Mouse (Mus musculus): ENCODE data around the gene Sept1. TPM values are rescaled to one million over a fixed set of nuclear protein-coding genes. Genes with fewer than 3 reads are reported as not detected.

Sept1 gene
- total and polyA plus RNA-seq, 2 experiments from 2014 or later, result 0.22 to 5.3 TPM

DNA sequence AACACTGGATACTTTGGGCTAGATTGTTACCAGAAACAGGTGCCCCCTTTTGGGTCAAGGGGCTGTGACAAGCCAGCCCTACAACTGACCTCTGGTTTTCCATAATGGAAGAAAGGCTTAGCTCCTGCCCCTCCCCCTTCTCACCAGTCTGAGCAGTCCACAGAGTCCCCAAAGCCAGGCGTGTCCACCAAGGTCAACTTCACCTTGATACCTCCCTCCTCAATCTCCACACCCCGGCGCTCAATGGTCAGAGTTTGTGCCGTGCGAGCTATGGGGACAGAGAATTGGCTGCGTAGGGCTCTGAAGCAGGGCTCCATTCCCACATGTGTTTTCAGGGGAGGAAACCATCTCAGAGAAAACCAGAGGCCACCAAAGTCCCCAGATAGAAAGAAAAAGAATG is 15.5 kb downstream of the Sept1 start:
- WGBS, result 95% methylated on average over 6 of the region's 6 CpGs

DNA sequence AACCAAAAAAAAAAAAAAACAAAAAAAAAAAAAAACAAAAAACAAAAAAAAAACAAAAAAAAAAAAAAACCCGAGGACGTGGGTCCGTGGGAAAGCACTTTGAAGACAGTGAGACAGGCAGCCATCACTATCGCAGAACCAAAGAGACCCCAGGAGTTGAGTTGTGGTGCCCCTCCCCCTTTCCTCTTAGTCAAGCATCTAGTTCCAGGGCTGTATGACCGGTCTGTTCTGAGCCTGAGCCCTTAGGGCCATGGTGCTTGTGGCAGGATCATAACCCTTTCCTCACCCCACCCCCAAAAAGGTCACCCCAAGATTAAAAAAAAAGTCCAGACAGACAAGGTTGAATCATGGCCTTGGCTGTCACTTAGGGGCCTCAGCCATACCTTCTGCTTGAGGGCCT is 16.6 kb downstream of the Sept1 start:
- H3K4me1 ChIP-seq (ENCODE audit: insufficient read depth, low read length), result no peaks in the 10 kb centered on the region
- 98% methylated on average over 5 of the region's 5 CpGs for WGBS
- no peak overlapping the region for H3K4me2 ChIP-seq (ENCODE audit: low read depth, low read length, poor library complexity, severe bottlenecking)
- H3K9ac ChIP-seq (replicated peaks; ENCODE audit: low read length, poor library complexity, severe bottlenecking), result no peak overlapping the region
- no peak overlapping the region for H3K4me3 ChIP-seq (ENCODE audit: low read depth, low read length)
- no peak for TF ChIP-seq CTCF (IDR thresholded peaks at IDR 0.05)
- no peaks in the 10 kb centered on the region for H3K9me3 ChIP-seq (ENCODE audit: low read length)
- no peak for DNase-seq (ENCODE audit: low spot score)
- ATAC-seq (ENCODE audit: low FRiP score), result no peak
- no peak overlapping the region for H3K27ac ChIP-seq (ENCODE audit: low read depth, low read length)
- H3K27me3 ChIP-seq (ENCODE audit: insufficient read depth, low read length), result no peaks in the 10 kb centered on the region
- H3K36me3 ChIP-seq (ENCODE audit: insufficient read depth, low read length), result no peaks in the 10 kb centered on the region

More for the DNA sequence above, 15.5 kb downstream of the Sept1 start:
- Histone ChIP-seq H3K4me2 (ENCODE audit: low read depth, low read length, poor library complexity, severe bottlenecking) (no peak overlapping the region), H3K9ac (replicated peaks; ENCODE audit: low read length, poor library complexity, severe bottlenecking) (no peak overlapping the region), H3K27me3 (ENCODE audit: insufficient read depth, low read length) (no peaks in the 10 kb centered on the region), H3K36me3 (ENCODE audit: insufficient read depth, low read length) (no peaks in the 10 kb centered on the region), H3K4me3 (ENCODE audit: low read depth, low read length) (no peak overlapping the region), H3K27ac (ENCODE audit: low read depth, low read length) (no peak overlapping the region), H3K9me3 (ENCODE audit: low read length) (no peaks in the 10 kb centered on the region), H3K4me1 (ENCODE audit: insufficient read depth, low read length) (no peaks in the 10 kb centered on the region)
- ATAC-seq (ENCODE audit: low FRiP score), result no peak
- DNase-seq (ENCODE audit: low spot score), result no peak
- no peak for TF ChIP-seq CTCF (IDR thresholded peaks at IDR 0.05)

GRCm38 (mm10) chr7:127214981-127215871 is 17.7 kb downstream of the Sept1 start:
- peak; percentile 82 for TF ChIP-seq CTCF (IDR thresholded peaks at IDR 0.05)
- Histone ChIP-seq H3K4me2 (ENCODE audit: low read depth, low read length, poor library complexity, severe bottlenecking) (peak overlapping the region; percentile 44), H3K9ac (replicated peaks; ENCODE audit: low read length, poor library complexity, severe bottlenecking) (no peak overlapping the region), H3K4me1 (ENCODE audit: insufficient read depth, low read length) (no peaks in the 10 kb centered on the region), H3K27me3 (ENCODE audit: insufficient read depth, low read length) (no peaks in the 10 kb centered on the region), H3K9me3 (ENCODE audit: low read length) (no peaks in the 10 kb centered on the region), H3K27ac (ENCODE audit: low read depth, low read length) (no peak overlapping the region), H3K4me3 (ENCODE audit: low read depth, low read length) (peak overlapping the region; percentile 20; the same call in 1 of the 2 replicates), H3K36me3 (ENCODE audit: insufficient read depth, low read length) (no peaks in the 10 kb centered on the region)
- DNase-seq (ENCODE audit: low spot score) (peak; percentile 71), ATAC-seq (ENCODE audit: low FRiP score) (no peak)
- WGBS, result 26% methylated on average over 33 of the region's 33 CpGs

GRCm38 (mm10) chr7:127214521-127214920 is 18.4 kb downstream of the Sept1 start:
- 39% methylated on average over 21 of the region's 21 CpGs for WGBS
- no peak for TF ChIP-seq CTCF (IDR thresholded peaks at IDR 0.05)
- no peak overlapping the region for H3K9ac ChIP-seq (replicated peaks; ENCODE audit: low read length, poor library complexity, severe bottlenecking)
- H3K36me3 ChIP-seq (ENCODE audit: insufficient read depth, low read length), result no peaks in the 10 kb centered on the region
- H3K9me3 ChIP-seq (ENCODE audit: low read length), result no peaks in the 10 kb centered on the region
- no peak overlapping the region for H3K4me3 ChIP-seq (ENCODE audit: low read depth, low read length)
- no peaks in the 10 kb centered on the region for H3K4me1 ChIP-seq (ENCODE audit: insufficient read depth, low read length)
- no peak for ATAC-seq (ENCODE audit: low FRiP score)
- H3K4me2 ChIP-seq (ENCODE audit: low read depth, low read length, poor library complexity, severe bottlenecking), result peak overlapping the region; percentile 44
- no peak for DNase-seq (ENCODE audit: low spot score)
- H3K27ac ChIP-seq (ENCODE audit: low read depth, low read length), result no peak overlapping the region
- H3K27me3 ChIP-seq (ENCODE audit: insufficient read depth, low read length), result no peaks in the 10 kb centered on the region

DNA sequence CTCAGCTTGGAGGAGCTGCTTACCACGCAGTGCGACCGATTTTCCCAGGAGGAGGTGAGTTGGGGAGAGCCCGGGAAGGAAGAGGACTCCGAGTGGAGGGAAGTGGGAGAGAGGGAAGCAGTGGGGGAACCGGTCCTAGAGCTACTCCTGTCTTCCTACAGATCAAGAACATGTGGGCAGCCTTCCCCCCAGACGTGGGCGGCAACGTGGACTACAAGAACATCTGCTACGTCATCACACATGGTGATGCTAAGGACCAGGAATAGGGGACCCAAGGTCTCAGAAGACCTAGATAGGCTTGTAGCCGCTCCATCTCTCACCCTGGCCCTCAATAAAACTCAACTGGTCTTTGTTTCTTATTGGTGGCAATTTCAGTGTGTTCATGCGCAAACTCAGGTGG is 19.0 kb downstream of the Sept1 start:
- H3K4me2 ChIP-seq (ENCODE audit: low read depth, low read length, poor library complexity, severe bottlenecking), result no peak overlapping the region
- H3K36me3 ChIP-seq (ENCODE audit: insufficient read depth, low read length), result no peaks in the 10 kb centered on the region
- ATAC-seq (ENCODE audit: low FRiP score), result no peak
- no peak overlapping the region for H3K9ac ChIP-seq (replicated peaks; ENCODE audit: low read length, poor library complexity, severe bottlenecking)
- H3K4me3 ChIP-seq (ENCODE audit: low read depth, low read length), result no peak overlapping the region
- DNase-seq (ENCODE audit: low spot score), result no peak
- H3K27ac ChIP-seq (ENCODE audit: low read depth, low read length), result no peak overlapping the region
- WGBS, result 53% methylated on average over 12 of the region's 12 CpGs
- no peaks in the 10 kb centered on the region for H3K9me3 ChIP-seq (ENCODE audit: low read length)
- TF ChIP-seq CTCF (IDR thresholded peaks at IDR 0.05), result no peak
- H3K27me3 ChIP-seq (ENCODE audit: insufficient read depth, low read length), result no peaks in the 10 kb centered on the region
- H3K4me1 ChIP-seq (ENCODE audit: insufficient read depth, low read length), result no peaks in the 10 kb centered on the region

GRCm38 (mm10) chr7:127213485-127213884 is 19.4 kb downstream of the Sept1 start:
- WGBS, result 38% methylated on average over 7 of the region's 7 CpGs
- TF ChIP-seq CTCF (IDR thresholded peaks at IDR 0.05), result peak; percentile 68
- H3K4me3 ChIP-seq (ENCODE audit: low read depth, low read length), result no peak overlapping the region
- no peak overlapping the region for H3K27ac ChIP-seq (ENCODE audit: low read depth, low read length)
- H3K9ac ChIP-seq (replicated peaks; ENCODE audit: low read length, poor library complexity, severe bottlenecking), result no peak overlapping the region
- no peaks in the 10 kb centered on the region for H3K36me3 ChIP-seq (ENCODE audit: insufficient read depth, low read length)
- ATAC-seq (ENCODE audit: low FRiP score) (no peak), DNase-seq (ENCODE audit: low spot score) (peak; percentile 19)
- no peak overlapping the region for H3K4me2 ChIP-seq (ENCODE audit: low read depth, low read length, poor library complexity, severe bottlenecking)
- H3K4me1 ChIP-seq (ENCODE audit: insufficient read depth, low read length), result no peaks in the 10 kb centered on the region
- no peaks in the 10 kb centered on the region for H3K9me3 ChIP-seq (ENCODE audit: low read length)
- H3K27me3 ChIP-seq (ENCODE audit: insufficient read depth, low read length), result no peaks in the 10 kb centered on the region

Data from midbrain, postnatal 0 days (tissue).